Mouse (Mus musculus) ZHBTc4 (cell line): ENCODE data around the gene Adgrd1.
"Not testable (repeated sequence)": the region's sequence is repeated elsewhere in the genome, so short reads cannot be mapped to it uniquely, and the experiment has no call there.

ENCODE experiments used
- DNase-seq: peaks from one replicate; pipeline ENCODE4 v3.0.0-alpha.2; 2011; ENCODE audit warnings: low read depth, low spot score

The Adgrd1 gene

GRCm38 (mm10) chr5:129093158-129093557 is 3.4 kb upstream of the Adgrd1 start:
- DNase-seq: no peak

- no peak for DNase-seq
Measured at GRCm38 (mm10) chr5:129094236-129094635, 2.3 kb upstream of the Adgrd1 start.

DNA sequence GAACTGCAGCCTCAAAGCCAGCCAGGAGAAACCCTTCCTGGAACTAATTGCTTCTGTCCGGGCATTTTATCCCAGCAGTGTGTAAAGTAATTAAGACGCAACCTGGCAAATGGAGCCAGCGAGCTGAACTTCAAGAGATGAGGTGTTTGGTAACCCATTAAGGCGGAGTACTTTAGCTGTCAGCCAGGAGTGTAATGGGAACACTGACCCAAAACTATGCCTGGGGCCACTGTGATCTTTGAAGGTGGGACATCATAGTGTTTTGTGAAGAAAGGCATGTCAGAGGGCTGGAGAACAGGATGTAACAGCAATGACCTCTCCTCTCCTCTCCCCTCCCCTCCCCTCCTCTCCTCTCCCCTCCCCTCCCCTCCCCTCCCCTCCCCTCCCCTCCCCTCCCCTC is 7.5 kb downstream of the Adgrd1 start:
- DNase-seq: peak; percentile 54

DNA sequence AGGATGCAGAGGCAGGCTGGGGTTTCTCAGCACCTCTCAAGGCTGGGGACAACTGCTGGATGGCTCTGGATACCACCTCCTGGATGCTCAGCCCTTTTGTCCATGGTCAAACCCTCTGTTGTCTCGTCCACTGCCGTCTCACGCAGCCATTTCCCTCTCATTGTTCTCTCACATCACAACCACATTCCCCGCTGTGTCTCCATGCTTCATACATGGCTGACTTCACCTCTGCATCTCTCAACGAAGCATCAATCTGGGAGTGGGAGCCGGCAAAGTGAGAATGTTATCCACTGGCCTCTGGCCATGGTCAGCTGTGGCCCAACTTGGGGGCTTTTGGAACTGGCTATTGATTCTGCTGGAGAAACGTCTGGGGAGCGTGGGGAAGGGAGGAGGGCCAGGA is 15.2 kb downstream of the Adgrd1 start:
- no peak for DNase-seq

DNA sequence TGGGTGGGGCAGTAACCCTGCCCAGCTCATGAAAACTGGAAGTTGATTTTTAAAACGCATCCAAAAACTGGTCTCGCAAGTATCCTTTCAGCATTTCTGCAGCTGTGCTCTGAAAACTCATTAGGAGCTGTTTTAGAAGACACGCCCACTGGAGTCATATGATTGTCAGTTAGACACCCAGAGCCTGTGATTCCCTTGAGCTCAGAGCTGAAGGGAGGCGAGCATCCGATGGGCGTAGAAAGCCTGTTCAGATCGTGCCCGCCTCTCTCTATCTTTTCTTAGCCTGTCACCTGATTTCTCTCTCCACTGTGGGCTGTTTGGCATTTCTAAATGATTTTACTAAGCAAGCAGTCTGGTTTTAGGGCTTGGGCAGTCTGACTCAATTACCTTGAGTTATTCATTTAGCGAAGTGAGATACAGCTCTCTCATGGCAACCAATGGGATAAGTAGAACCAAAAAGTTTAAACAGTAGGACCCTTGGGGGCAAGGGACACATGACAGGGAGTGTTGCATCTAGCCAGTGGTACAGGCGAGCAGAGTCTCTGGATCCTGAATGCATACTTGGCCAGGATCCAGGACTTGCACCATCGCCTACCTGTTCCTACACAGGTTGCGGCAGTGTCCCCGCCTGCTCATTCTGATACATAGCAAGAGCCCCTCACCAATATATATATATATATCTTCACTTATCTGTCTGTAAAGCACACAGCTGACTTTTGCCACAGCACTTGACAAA is 17.4 kb downstream of the Adgrd1 start:
- peak; percentile 58 for DNase-seq

DNA sequence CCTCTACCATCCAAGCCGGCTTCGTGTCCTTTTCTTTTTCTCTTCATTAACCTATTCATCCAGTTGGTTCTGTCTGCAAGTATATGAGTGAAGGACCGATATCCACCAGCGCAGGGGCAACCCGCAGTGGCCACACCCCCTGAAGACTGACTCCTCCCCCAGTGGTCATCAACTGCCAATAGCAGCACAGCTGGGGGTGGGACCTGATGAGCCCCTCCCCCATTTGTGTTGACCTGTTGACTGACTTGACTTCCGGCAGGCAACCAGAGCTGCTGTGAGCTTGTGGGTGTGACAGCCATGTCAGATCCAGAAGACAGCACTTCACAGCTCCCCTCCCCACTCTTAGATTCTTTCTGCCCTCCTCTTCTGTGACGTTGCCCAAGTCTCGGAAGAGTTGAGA is 19.7 kb downstream of the Adgrd1 start:
- DNase-seq: peak; percentile 95

DNA sequence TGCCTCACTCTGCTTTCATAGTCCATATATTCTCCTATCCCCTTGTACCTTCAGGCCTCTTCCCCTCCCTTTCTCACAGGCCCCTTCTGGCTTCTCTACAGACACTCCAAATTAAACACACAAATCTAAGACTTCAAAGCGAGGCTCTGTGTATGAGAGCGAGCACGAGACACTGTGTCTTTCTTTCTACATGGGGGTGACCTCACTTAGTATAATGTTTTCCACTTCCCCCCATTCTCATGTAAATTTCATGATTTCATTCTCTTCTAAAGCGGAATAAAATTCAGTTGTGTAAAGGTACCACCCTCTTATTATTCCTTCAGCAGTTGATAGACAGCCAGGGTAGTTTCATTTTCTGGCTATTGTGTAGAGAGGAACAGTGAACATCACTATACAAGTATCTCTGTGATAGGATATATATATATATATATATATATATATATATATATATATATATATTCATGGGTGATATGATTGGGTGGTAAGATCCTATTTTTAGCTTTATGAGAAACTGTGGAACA is 21.1 kb downstream of the Adgrd1 start:
- DNase-seq: no peak

- DNase-seq: no peak
Measured at GRCm38 (mm10) chr5:129118523-129118922, 22.0 kb downstream of the Adgrd1 start.

GRCm38 (mm10) chr5:129119146-129119545 is 22.6 kb downstream of the Adgrd1 start:
- no peak for DNase-seq

- DNase-seq: no peak
Measured at GRCm38 (mm10) chr5:129121654-129122285, 25.2 kb downstream of the Adgrd1 start.

- no peak for DNase-seq
Measured at GRCm38 (mm10) chr5:129122491-129122890, 25.9 kb downstream of the Adgrd1 start.

DNA sequence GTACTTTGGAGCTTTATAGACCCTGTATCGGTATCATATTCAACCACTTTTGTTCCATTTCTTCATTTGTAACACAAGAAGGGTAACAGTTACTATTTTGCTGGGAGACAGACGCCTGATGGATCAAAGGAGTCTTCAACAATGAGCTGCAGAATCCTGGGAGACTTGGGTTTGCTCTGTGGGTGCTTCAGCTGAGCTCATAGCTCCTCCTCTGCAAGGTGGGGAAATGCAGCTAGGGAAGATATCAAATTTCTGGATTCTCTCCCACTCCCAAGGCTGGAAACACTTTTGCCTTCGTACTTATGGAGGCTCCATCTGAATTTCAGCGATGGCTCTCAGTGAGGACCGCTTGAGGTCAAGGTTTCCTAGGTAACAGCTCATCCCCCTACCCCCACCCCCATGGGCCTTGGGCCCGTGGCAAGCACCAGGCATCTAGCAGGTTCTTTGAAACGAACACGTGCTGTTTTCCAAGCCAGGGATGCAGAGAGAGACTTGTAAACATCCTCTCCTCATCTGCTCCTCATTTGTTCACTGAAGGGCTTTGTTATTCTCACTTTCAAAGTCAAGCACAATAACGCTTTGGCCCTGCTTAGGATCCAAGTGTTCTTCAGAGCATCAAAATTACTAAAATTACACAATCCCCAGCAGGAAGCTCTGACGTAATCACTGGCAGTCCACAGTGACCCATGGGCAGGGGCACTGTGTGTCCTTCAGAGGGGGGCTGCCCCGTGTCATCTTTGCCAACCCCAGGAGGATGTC is 27.7 kb downstream of the Adgrd1 start:
- peak; percentile 28 for DNase-seq

- DNase-seq: not testable (repeated sequence)
Measured at GRCm38 (mm10) chr5:129128310-129128709, 31.8 kb downstream of the Adgrd1 start.

DNA sequence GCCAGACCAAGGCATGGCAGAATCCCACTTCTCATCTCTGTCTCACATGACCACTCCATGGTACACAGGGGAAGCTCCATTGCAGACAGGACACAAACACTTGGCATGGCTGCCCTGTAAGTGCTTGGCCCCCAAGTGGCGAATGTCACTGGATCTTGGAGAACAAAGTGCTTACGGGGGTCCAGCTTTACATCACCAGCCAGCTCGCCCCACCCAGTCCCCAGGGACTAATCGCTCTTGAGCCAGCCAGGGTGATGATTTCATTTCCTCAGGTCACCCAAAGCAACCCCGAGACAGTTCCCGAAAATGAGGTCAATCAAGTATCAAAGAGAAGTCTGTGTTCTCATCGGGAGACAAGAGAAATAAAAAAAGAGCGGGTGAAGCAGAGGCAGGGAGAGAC is 33.8 kb downstream of the Adgrd1 start:
- no peak for DNase-seq

GRCm38 (mm10) chr5:129137405-129137804 is 40.9 kb downstream of the Adgrd1 start:
- DNase-seq: no peak

DNA sequence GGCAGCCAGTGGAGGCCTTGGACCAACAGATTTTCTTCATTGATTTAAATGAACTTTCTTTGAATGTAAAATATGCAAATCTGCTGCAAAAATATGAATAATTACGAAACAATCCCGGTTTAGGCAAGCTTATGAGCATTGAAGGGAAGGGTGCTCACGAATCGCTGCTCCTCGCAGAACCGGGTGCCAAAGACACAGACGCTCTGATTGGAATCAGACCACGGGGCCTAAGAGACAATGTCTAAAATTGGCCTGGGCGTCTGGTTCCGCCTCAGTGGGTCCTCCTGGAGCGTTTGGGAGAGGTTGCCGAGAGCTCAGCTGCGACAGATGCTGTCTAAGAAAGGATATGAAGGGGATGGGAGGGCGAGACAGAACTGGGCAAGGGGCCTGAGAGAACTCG is 42.0 kb downstream of the Adgrd1 start:
- no peak for DNase-seq

DNA sequence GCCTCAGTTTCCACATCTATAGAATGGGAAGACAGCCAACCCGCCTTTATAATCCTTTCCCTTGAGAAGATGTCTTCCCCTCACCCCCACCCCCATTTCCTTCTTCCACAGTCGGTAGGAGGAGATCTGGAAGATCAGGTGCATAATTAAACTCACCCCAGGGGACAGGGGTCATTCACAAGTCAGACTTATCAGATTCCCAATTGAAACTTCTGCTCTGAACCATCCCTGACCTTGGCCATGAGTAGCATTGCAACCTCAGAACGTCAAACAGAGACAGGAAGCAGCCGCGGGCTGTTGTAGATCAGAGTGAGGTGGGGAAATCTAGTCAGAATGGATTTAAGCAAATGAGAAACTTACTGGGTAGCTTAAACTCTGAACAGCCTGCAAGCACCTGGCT is 46.3 kb downstream of the Adgrd1 start:
- DNase-seq: peak; percentile 62

DNA sequence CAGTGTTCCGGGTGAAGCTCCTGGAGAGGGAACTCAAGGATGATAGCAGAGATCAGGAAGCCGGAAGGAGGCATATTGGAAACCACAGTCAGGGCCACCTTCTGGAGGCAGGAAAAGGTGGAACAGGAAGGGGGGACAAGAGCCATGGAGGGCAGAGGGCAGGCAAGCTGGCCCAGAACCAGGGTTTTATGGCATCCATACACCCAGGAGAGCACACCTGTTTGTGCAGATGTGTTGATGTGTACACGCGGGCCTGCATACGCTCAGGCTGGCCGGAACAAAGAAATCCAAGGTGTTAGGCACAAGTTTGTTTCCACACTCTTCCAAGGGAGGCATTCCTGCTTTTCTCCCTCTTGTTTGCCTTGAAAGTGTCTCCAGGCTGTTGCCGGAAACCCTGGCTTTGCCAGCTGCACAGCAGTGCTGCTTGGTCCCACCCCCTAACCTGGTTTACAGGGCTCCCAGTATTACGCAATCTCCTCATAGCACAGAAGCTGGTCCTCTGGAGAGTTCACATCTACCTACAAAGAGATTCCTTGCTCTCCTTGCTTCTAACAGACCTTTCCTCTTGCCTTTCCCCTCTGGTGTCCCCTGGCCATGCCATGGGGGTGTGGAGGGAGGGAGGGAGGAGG is 48.9 kb downstream of the Adgrd1 start:
- no peak for DNase-seq

GRCm38 (mm10) chr5:129146892-129147509 is 50.5 kb downstream of the Adgrd1 start:
- no peak for DNase-seq

GRCm38 (mm10) chr5:129148485-129148884 is 51.9 kb downstream of the Adgrd1 start:
- DNase-seq: no peak
